Mouse (Mus musculus): ENCODE measurements around the gene Aldh3b3. TPM values are rescaled to one million over a fixed set of nuclear protein-coding genes. Genes with fewer than 3 reads are reported as not detected.

Aldh3b3 gene
- total and polyA plus RNA-seq, 3 experiments: not detected

GRCm38 (mm10) chr19:3929211-3929941 lies 29.1 kb upstream of the Aldh3b3 start, which contains the start of gene Aldh3b1:
Aldh3b1 (minus strand) TSS chr19:3929808.
- no peaks in the 10 kb centered on the region for H3K36me3 ChIP-seq (replicated peaks in 1 of 2; ENCODE audit: control insufficient read depth in 1 of 2, insufficient read depth in 1 of 2, low read length in 1 of 2)
- no peaks in the 10 kb centered on the region for H3K27me3 ChIP-seq (replicated peaks)
- TF ChIP-seq TCF12 (IDR thresholded peaks at IDR 0.05; ENCODE audit: low read depth, low read length) (no peak), IRF4 (IDR thresholded peaks at IDR 0.05; ENCODE audit: low read depth, low read length) (peak; percentile 21; the same call in 1 of the 2 replicates)
- no peak within 1 kb of the TSS for H3K27ac ChIP-seq (ENCODE audit: insufficient read depth, low read depth)
- H3K4me2 ChIP-seq (ENCODE audit: insufficient read depth, low read depth, poor library complexity, severe bottlenecking): no peak within 1 kb of the TSS
- dilution Hi-C loops (cut with MboI; ENCODE audit: extremely low pct_ligation_motif_present, extremely low pct_unique_long_range_greater_than_20kb, low sequenced_read_pairs) (no loop called here), in situ Hi-C loops (cut with MboI; ENCODE audit: low pct_ligation_motif_present, low pct_unique_long_range_greater_than_20kb, low sequenced_read_pairs) (no loop called here)
- H3K4me1 ChIP-seq (ENCODE audit: control insufficient read depth in 1 of 2, insufficient read depth in 2 of 2): peaks cover 39 to 82% of the 10 kb centered on the region in 2 experiments
- no peak for DNase-seq (ENCODE audit: extremely low read depth)
- H3K4me3 ChIP-seq (replicated peaks in 1 of 3; ENCODE audit: low read depth in 2 of 3, low read length in 2 of 3, poor library complexity in 1 of 3): peak within 1 kb of the TSS in 2 of 3 experiments; percentile 13 to 19
- H3K79me2 ChIP-seq (replicated peaks; ENCODE audit: control insufficient read depth, extremely low read depth, insufficient read depth, poor library complexity, severe bottlenecking): no peaks in the 10 kb centered on the region
- H3K9ac ChIP-seq (ENCODE audit: insufficient read depth, low read depth): no peak within 1 kb of the TSS
- H3K9me3 ChIP-seq (replicated peaks; ENCODE audit: low read length): no peaks in the 10 kb centered on the region

- no peak for DNase-seq (ENCODE audit: extremely low read depth)
- H3K4me2 ChIP-seq (ENCODE audit: insufficient read depth, low read depth, poor library complexity, severe bottlenecking): no peak overlapping the region
These were observed 28.0 kb upstream of the Aldh3b3 start for GRCm38 (mm10) chr19:3930262-3931057.

DNA sequence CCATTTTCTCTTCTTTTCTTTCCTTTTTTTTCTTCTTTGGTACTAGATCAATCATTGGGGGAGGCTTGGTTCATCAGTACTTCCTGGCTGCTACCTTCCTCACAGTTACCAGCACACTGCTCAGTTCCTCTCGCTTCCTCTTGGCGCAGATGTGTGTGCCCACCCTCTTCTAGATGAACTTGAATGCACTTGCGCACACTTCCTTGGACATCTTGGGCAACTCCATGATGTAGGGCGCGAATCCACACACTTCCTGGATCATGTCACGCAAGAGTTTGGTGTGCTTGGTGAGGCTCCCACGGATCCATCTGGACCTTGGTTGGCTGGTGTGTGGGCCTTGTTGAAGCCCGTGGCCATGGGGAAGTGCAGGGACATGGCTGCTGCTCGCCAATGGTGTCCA lies 26.7 kb upstream of the Aldh3b3 start:
- no peak overlapping the region for H3K9ac ChIP-seq (ENCODE audit: insufficient read depth, low read depth)
- dilution Hi-C loops (cut with MboI; ENCODE audit: extremely low pct_ligation_motif_present, extremely low pct_unique_long_range_greater_than_20kb, low sequenced_read_pairs): no loop called here
- no peak for DNase-seq (ENCODE audit: extremely low read depth)
- H3K9me3 ChIP-seq (replicated peaks; ENCODE audit: low read length): no peaks in the 10 kb centered on the region
- peaks cover 0 to under 1% of the 10 kb centered on the region in 2 experiments for H3K36me3 ChIP-seq (replicated peaks in 1 of 2; ENCODE audit: control insufficient read depth in 1 of 2, insufficient read depth in 1 of 2, low read length in 1 of 2)
- no peak for TF ChIP-seq ZMIZ1 (IDR thresholded peaks at IDR 0.05; ENCODE audit: low read depth, low read length)
- no peak for TF ChIP-seq ELF1 (IDR thresholded peaks at IDR 0.05; ENCODE audit: low read depth, low read length)
- TF ChIP-seq IRF4 (IDR thresholded peaks at IDR 0.05; ENCODE audit: low read depth, low read length): 0 out of 2 replicates have a peak, but pooled peaks have one; percentile 9
- H3K4me2 ChIP-seq (ENCODE audit: insufficient read depth, low read depth, poor library complexity, severe bottlenecking): no peak overlapping the region
- in situ Hi-C loops (cut with MboI; ENCODE audit: low pct_ligation_motif_present, low pct_unique_long_range_greater_than_20kb, low sequenced_read_pairs): no loop called here
- H3K27ac ChIP-seq (ENCODE audit: insufficient read depth, low read depth): no peak overlapping the region
- H3K4me3 ChIP-seq (replicated peaks in 1 of 3; ENCODE audit: low read depth in 2 of 3, low read length in 2 of 3, poor library complexity in 1 of 3): peak overlapping the region in 1 of 3 experiments; percentile 17
- H3K79me2 ChIP-seq (replicated peaks; ENCODE audit: control insufficient read depth, extremely low read depth, insufficient read depth, poor library complexity, severe bottlenecking): no peaks in the 10 kb centered on the region
- H3K27me3 ChIP-seq (replicated peaks): no peaks in the 10 kb centered on the region
- peaks cover 36 to 67% of the 10 kb centered on the region in 2 experiments for H3K4me1 ChIP-seq (ENCODE audit: control insufficient read depth in 1 of 2, insufficient read depth in 2 of 2)

More at GRCm38 (mm10) chr19:3930262-3931057, 28.0 kb upstream of the Aldh3b3 start:
- in situ Hi-C loops (cut with MboI; ENCODE audit: low pct_ligation_motif_present, low pct_unique_long_range_greater_than_20kb, low sequenced_read_pairs): no loop called here
- H3K4me3 ChIP-seq (replicated peaks in 1 of 3; ENCODE audit: low read depth in 2 of 3, low read length in 2 of 3, poor library complexity in 1 of 3): peak overlapping the region in 1 of 3 experiments; percentile 2
- TF ChIP-seq MYC (IDR thresholded peaks at IDR 0.05; ENCODE audit: low read depth, low read length): no peak
- TF ChIP-seq USF1 (IDR thresholded peaks at IDR 0.05; ENCODE audit: low read depth, low read length): peak; percentile 20
- TF ChIP-seq TCF12 (IDR thresholded peaks at IDR 0.05; ENCODE audit: low read depth, low read length): 0 out of 2 replicates have a peak, but pooled peaks have one; percentile 10
- H3K27ac ChIP-seq (ENCODE audit: insufficient read depth, low read depth): no peak overlapping the region
- H3K27me3 ChIP-seq (replicated peaks): no peaks in the 10 kb centered on the region
- H3K79me2 ChIP-seq (replicated peaks; ENCODE audit: control insufficient read depth, extremely low read depth, insufficient read depth, poor library complexity, severe bottlenecking): no peaks in the 10 kb centered on the region
- no peaks in the 10 kb centered on the region for H3K9me3 ChIP-seq (replicated peaks; ENCODE audit: low read length)
- dilution Hi-C loops (cut with MboI; ENCODE audit: extremely low pct_ligation_motif_present, extremely low pct_unique_long_range_greater_than_20kb, low sequenced_read_pairs): no loop called here
- no peak overlapping the region for H3K9ac ChIP-seq (ENCODE audit: insufficient read depth, low read depth)
- H3K36me3 ChIP-seq (replicated peaks in 1 of 2; ENCODE audit: control insufficient read depth in 1 of 2, insufficient read depth in 1 of 2, low read length in 1 of 2): no peaks in the 10 kb centered on the region
- H3K4me1 ChIP-seq (ENCODE audit: control insufficient read depth in 1 of 2, insufficient read depth in 2 of 2): peaks cover 40 to 74% of the 10 kb centered on the region in 2 experiments
